Mouse (Mus musculus) midbrain, postnatal 0 days (tissue): ENCODE measurements around the gene Gcm1. TPM values are rescaled to one million over a fixed set of nuclear protein-coding genes. Genes with fewer than 3 reads are reported as not detected.
A peak's percentile ranks its signal among the peaks of the same experiment; 100 is the strongest.

Experiments used
- ATAC-seq: fragments of 200-750 bp; cut with Nextera tagmentation; 2 replicates; pipeline ENCODE4 v1.8.0; 2017; ENCODE audit warnings: moderate number of reproducible peaks, mild to moderate bottlenecking, moderate TSS enrichment, moderate library complexity; ENCODE audit not compliant: low FRiP score
- DNase-seq: peaks from one replicate; pipeline ENCODE4 v3.0.0-alpha.2; 2015; ENCODE audit warnings: low spot score
- H3K27ac ChIP-seq: fragments of 300-500 bp; sonication (generic); 2 replicates; pipeline ENCODE4 v1.5.1; 2014; ENCODE audit warnings: low read depth, mild to moderate bottlenecking, low read length, mixed read lengths
- H3K27me3 ChIP-seq: fragments of 300-500 bp; sonication (generic); 2 replicates; pipeline ENCODE4 v1.6.1; 2014; ENCODE audit warnings: low read length, control low read depth, mixed read lengths; ENCODE audit not compliant: insufficient read depth
- H3K36me3 ChIP-seq: fragments of 300-500 bp; sonication (generic); 2 replicates; pipeline ENCODE4 v1.6.1; 2014; ENCODE audit warnings: low read length, control low read depth, mixed read lengths; ENCODE audit not compliant: insufficient read depth
- H3K4me1 ChIP-seq: fragments of 300-500 bp; sonication (generic); 2 replicates; pipeline ENCODE4 v1.6.1; 2014; ENCODE audit warnings: mild to moderate bottlenecking, control low read depth, antibody characterized with exemption, low read length, mixed read lengths; ENCODE audit not compliant: insufficient read depth
- H3K4me2 ChIP-seq: fragments of 300-500 bp; sonication (generic); 2 replicates; pipeline ENCODE4 v1.6.1; 2014; ENCODE audit warnings: low read depth, mild to moderate bottlenecking, low read length, mixed read lengths; ENCODE audit not compliant: poor library complexity, severe bottlenecking
- H3K4me3 ChIP-seq: fragments of 300-500 bp; sonication (generic); 2 replicates; pipeline ENCODE4 v1.5.1; 2014; ENCODE audit warnings: low read depth, mild to moderate bottlenecking, low read length, moderate library complexity
- H3K9ac ChIP-seq: fragments of 300-500 bp; sonication (generic); replicated peaks from 2 replicates; pipeline ENCODE4 v1.6.1; 2014; ENCODE audit warnings: mild to moderate bottlenecking, low read length, moderate library complexity, mixed read lengths; ENCODE audit not compliant: poor library complexity, severe bottlenecking
- H3K9me3 ChIP-seq: fragments of 300-500 bp; sonication (generic); 2 replicates; pipeline ENCODE4 v1.6.1; 2016; ENCODE audit warnings: low read length, control low read depth
- CTCF ChIP-seq: IDR thresholded peaks from 2 replicates; pipeline ENCODE4 v1.5.1; 2016; ENCODE audit warnings: antibody characterized with exemption, mild to moderate bottlenecking
- WGBS: fragments of 180-500 bp; shearing (Covaris S2); extraction: QIAGEN DNeasy Blood & Tissue Kit; methylation state at CpG from one replicate; pipeline ENCODE4 v1.1.7; 2014; 5-methylcytosine and 5-hydroxymethylcytosine counted together
- polyA plus RNA-seq: library from polyadenylated mRNA; unstranded; fragments of >200 nt; fragmentation: Nextera tagmentation; extraction: Ambion mirVana; gene quantifications from 2 replicates; pipeline ENCODE4 v1.2.1, GENCODE M21; 2015
- total RNA-seq: library from RNA; depleted of rRNA; stranded (reverse); fragments of >200 nt; gene quantifications from 2 replicates; pipeline ENCODE4 v1.2.3, GENCODE M21; 2014

The Gcm1 gene
- total and polyA plus RNA-seq, 2 experiments from 2014 or later = not detected

DNA sequence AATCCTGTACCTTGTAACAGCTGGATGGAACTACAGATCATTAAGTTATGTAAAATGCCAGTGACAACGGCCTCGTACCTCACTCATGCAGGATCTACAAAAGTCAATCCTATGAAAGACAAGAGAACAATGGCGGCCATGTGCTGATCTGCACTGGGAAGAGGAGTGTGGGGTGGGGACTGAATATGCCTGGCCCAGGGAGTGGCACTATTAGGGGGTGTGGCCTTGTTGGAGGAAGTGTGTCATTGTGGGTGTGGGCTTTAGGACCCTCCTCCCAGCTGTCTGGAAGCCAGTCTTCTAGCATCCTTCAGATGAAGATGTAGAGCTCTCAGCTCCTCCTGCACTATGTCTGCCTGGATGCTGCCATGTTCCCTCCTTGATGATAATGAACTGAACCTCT, 38.9 kb downstream of the Gcm1 start:
- Histone ChIP-seq H3K4me1 (no peaks in the 10 kb centered on the region), H3K9ac (no peak overlapping the region), H3K27me3 (no peaks in the 10 kb centered on the region), H3K4me3 (no peak overlapping the region), H3K27ac (no peak overlapping the region), H3K4me2 (no peak overlapping the region), H3K36me3 (peaks cover 38% of the 10 kb centered on the region), H3K9me3 (no peaks in the 10 kb centered on the region)
- no peak for DNase-seq
- 98% methylated on average over 3 of the region's 3 CpGs for WGBS
- TF ChIP-seq CTCF = no peak
- ATAC-seq = no peak

DNA sequence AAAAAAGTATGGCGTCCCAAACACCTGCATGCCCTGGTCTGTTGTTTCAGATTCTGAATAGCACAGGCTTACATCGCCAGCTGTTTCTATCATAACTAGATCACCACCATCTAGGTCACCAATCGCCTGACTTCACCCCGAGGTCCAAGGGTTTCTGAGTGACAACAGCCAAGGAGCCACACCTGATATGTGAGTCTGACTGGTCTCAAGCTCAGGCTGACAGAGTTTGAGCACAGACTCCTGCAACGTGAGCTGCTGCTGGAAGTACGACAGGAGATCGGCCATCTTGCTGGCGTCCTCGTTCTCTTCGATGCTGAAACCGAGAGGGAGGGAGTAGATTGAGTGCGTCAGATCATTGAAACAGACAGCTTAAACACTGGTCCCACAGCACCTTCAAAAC, 44.0 kb downstream of the Gcm1 start:
- ATAC-seq = no peak
- no peak for TF ChIP-seq CTCF
- 95% methylated on average over 12 of the region's 12 CpGs for whole genome bisulfite sequencing
- Histone ChIP-seq H3K9me3 (no peaks in the 10 kb centered on the region), H3K9ac (no peak overlapping the region), H3K4me1 (no peaks in the 10 kb centered on the region), H3K4me3 (no peak overlapping the region), H3K4me2 (no peak overlapping the region), H3K27ac (no peak overlapping the region), H3K36me3 (peaks cover 33% of the 10 kb centered on the region), H3K27me3 (no peaks in the 10 kb centered on the region)
- DNase-seq = no peak

DNA sequence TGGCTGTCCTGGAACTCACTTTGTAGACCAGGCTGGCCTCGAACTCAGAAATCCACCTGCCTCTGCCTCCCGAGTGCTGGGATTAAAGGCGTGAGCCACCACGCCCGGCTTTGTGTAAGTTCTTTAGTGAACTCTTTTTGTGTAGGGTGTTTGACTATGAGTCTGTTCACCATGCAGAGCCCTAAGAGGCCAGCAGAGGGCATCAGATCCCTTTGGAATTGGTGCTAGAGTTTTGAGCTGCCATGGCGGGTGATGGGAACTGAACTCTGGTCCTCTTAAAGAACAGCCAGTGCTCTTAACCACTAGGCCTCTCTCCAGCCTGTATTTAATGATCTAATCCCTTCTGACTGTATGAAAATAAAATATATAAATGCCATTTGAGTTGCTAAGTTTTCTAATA, 44.7 kb downstream of the Gcm1 start:
- no peak overlapping the region for H3K4me2 ChIP-seq
- no peaks in the 10 kb centered on the region for H3K9me3 ChIP-seq
- H3K36me3 ChIP-seq = peaks cover 39% of the 10 kb centered on the region
- DNase-seq (no peak), ATAC-seq (no peak)
- H3K4me1 ChIP-seq = no peaks in the 10 kb centered on the region
- WGBS = 97% methylated on average over 6 of the region's 6 CpGs
- H3K9ac ChIP-seq = no peak overlapping the region
- no peak overlapping the region for H3K4me3 ChIP-seq
- peak; percentile 41; the same call in 1 of the 2 replicates for TF ChIP-seq CTCF
- H3K27ac ChIP-seq = no peak overlapping the region
- H3K27me3 ChIP-seq = no peaks in the 10 kb centered on the region

DNA sequence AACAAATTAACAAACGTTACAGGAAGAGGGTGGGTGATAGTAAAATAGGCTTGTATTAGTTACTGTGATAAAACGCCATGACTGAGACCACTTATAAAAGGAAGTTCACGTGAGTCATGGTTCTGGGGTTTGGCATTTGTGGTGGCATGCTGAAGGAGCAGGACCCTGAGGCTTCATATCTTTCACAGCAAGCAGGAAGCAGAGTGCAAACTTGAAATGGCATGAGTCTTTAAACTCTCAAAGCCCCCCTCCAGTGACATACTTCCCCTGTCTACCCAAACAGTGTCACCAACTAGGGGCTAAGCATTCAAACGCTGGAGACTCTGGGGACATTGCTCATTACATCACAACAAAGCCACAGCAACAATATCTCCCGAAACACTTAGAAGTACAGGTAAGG, 49.2 kb downstream of the Gcm1 start:
- Histone ChIP-seq H3K4me1 (no peaks in the 10 kb centered on the region), H3K27ac (no peak overlapping the region), H3K4me3 (no peak overlapping the region), H3K36me3 (peaks cover 24% of the 10 kb centered on the region), H3K4me2 (no peak overlapping the region), H3K9me3 (no peaks in the 10 kb centered on the region), H3K27me3 (no peaks in the 10 kb centered on the region), H3K9ac (no peak overlapping the region)
- ATAC-seq (no peak), DNase-seq (no peak)
- TF ChIP-seq CTCF = no peak
- 83% methylated on average over 5 of the region's 5 CpGs for WGBS

DNA sequence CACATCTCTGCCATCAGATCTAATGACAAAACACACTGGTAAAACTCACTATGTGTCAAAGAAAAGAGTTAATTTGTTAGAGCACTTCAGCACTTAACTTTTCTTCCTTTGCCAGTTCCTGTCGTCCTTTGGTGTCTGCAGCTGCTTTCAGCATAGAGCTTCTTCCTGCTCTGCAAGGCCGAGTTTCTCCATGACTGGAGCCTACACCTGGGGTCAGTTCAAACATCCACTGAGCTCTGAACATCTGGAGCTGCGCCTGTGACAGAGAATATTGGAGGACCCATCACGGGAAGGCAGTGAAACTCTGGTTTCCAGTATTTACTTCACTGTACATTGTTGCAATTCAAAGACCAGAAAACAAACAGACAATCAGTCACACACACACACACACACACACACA, 49.7 kb downstream of the Gcm1 start:
- no peaks in the 10 kb centered on the region for H3K9me3 ChIP-seq
- no peak for TF ChIP-seq CTCF
- ATAC-seq (no peak), DNase-seq (no peak)
- H3K9ac ChIP-seq = no peak overlapping the region
- peaks cover 22% of the 10 kb centered on the region for H3K36me3 ChIP-seq
- H3K27me3 ChIP-seq = no peaks in the 10 kb centered on the region
- 75% methylated on average over 4 of the region's 4 CpGs for WGBS
- H3K4me3 ChIP-seq = no peak overlapping the region
- no peaks in the 10 kb centered on the region for H3K4me1 ChIP-seq
- no peak overlapping the region for H3K4me2 ChIP-seq
- no peak overlapping the region for H3K27ac ChIP-seq

DNA sequence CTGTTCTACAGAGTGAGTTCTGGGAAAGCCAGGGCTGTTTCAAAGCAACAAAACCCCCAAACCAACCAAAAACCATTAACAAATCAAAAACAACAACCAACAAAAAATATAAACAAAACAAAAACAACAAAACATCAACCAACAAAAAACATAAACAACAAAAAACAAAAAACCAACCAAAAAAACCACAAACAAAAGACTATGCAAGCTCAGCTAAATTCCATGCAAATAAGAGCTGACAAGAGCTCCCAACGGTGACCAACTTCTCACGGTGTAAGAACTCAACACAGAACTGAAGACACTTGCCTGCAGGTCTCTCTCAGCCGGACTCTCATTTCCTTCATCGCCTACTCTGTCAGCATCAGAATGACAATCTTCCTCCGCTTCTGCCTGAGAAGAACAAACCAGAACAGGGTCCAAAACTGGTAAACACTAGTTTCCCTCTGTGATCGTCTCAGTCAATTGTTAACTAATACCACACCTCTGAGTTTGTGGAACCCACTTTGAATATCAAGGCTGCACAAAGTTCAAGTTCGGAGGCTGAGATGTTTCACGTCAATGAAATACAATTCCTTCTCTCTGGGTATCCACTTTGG, 52.3 kb downstream of the Gcm1 start:
- Histone ChIP-seq H3K9me3 (no peaks in the 10 kb centered on the region), H3K9ac (no peak overlapping the region), H3K27me3 (no peaks in the 10 kb centered on the region), H3K36me3 (peaks cover 12% of the 10 kb centered on the region), H3K4me3 (no peak overlapping the region), H3K4me2 (no peak overlapping the region), H3K27ac (no peak overlapping the region), H3K4me1 (peaks cover 4% of the 10 kb centered on the region; the same call in 1 of the 2 replicates)
- ATAC-seq (no peak), DNase-seq (no peak)
- 87% methylated on average over 8 of the region's 8 CpGs for WGBS
- TF ChIP-seq CTCF = no peak
